Mouse (Mus musculus): ENCODE measurements around the gene Bco1.

DNA sequence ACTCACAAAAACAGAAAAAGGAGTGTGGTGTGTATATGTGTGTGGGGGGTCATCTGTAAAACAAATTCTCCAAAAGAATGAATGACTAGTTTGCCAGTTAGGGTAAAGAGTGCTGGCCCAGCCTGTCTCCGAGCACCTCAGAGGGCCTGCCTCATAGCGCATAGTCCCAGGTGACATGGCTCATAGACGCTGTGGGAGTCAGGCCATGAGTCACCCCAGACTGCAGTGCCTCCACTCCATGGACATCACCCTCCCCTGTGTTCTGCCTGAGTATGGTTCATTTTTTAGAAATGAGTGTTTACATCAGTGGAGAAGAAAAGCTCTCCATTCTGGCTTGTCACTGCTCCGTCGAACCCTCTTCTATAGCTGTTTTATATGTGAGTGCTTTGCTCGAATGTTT, 83.0 kb downstream of the Bco1 start:
- TF ChIP-seq CTCF (IDR thresholded peaks at IDR 0.05; ENCODE audit: borderline replicate concordance, control insufficient read depth, extremely low read depth, insufficient read depth, low read length, poor library complexity) (no peak), POLR2A (IDR thresholded peaks at IDR 0.05; ENCODE audit: control insufficient read depth, extremely low read depth, insufficient read depth, low read length, poor library complexity) (no peak)
